21 mouse cellular contexts compared by ENCODE assay signal in the genomic region with DNA sequence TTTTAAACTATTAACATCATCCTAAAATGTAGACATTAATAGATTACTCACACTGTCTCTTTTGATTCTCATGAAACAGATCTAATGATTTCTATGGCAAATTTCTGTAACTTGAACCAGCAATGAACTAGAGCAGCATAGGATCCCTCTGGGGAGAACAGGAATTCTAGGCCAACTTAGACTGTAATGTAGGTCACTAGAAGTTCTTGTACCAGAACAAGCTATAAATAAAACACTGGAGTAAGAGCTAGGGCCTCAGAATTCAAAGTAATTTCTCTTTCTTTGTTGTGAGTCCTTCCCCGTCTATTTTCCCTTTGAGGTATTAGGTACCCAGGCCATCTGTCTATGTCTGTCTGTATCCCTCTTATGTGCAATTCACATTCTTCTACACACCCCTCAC.
DNase-seq lines count a peak whose midpoint lies in the region; ATAC-seq and TF ChIP-seq lines count a peak whose summit lies in the region.
"Had no signal": no experiment of that assay in that cellular context is flagged by ENCODE, and none has a peak within 500 bp of the region (broad histone marks: within the 10 kb centered on the region; RNA-seq: fewer than 3 reads in every experiment).

No protein-coding gene starts in this region.

- ATAC-seq in frontal cortex, adult (ENCODE audit: low TSS enrichment): peak; percentile 97
- ATAC-seq in hindbrain, postnatal 0 days: no peak
- no peak for ATAC-seq in hindbrain, embryonic 16.5 days
- no peak for ATAC-seq in megakaryocyte progenitor cell, adult 5-6 weeks (replicated peaks; ENCODE audit: poor library complexity)
- ATAC-seq: forebrain, embryonic 15.5 days had no signal

- H3K4me1 ChIP-seq in hindbrain, postnatal 0 days (ENCODE audit: insufficient read depth, low read length): no peaks in the 10 kb centered on the region
- H3K4me1 ChIP-seq in hindbrain, embryonic 16.5 days (ENCODE audit: control insufficient read depth, insufficient read depth, low read depth, low read length): no peaks in the 10 kb centered on the region
- H3K4me1 ChIP-seq: embryonic facial prominence, embryonic 12.5 days; forebrain, embryonic 15.5 days; heart, embryonic 13.5 days; hindbrain, embryonic 15.5 days had no signal

- H3K4me2 ChIP-seq in hindbrain, postnatal 0 days (ENCODE audit: low read depth, low read length): no peak overlapping the region
- H3K4me2 ChIP-seq in hindbrain, embryonic 16.5 days (ENCODE audit: low read length): no peak overlapping the region
- H3K4me2 ChIP-seq: embryonic facial prominence, embryonic 12.5 days; forebrain, embryonic 15.5 days; heart, embryonic 13.5 days; hindbrain, embryonic 15.5 days had no signal

- peak; percentile 3 for DNase-seq in cerebellum, adult 8-10 months
- DNase-seq in cerebellum, adult 11 months: no peak
- no peak for DNase-seq in frontal cortex, postnatal 25 days (ENCODE audit: low spot score in 2 of 2)
- peak; percentile 25 for DNase-seq in hindbrain, postnatal 0 days (ENCODE audit: low spot score)
- DNase-seq in brain, adult 2 months (ENCODE audit: low read depth, low spot score): peak; percentile 65
- DNase-seq: adrenal gland, adult 2 months; adrenal gland, postnatal 25 days; cerebellum, postnatal 36 days; gastrocnemius, adult 2 months; gastrocnemius, postnatal 36 days; heart, adult 11 months; heart, postnatal 36 days; kidney, adult 11 months; kidney, adult 9 months had no signal

- no peaks in the 10 kb centered on the region for H3K36me3 ChIP-seq in hindbrain, postnatal 0 days (ENCODE audit: insufficient read depth, low read length)
- H3K36me3 ChIP-seq in hindbrain, embryonic 16.5 days (ENCODE audit: control insufficient read depth, insufficient read depth, low read length): no peaks in the 10 kb centered on the region
- H3K36me3 ChIP-seq: embryonic facial prominence, embryonic 12.5 days; forebrain, embryonic 15.5 days; heart, embryonic 13.5 days; hindbrain, embryonic 15.5 days had no signal

- TF ChIP-seq CTCF in hindbrain, postnatal 0 days (IDR thresholded peaks at IDR 0.05; ENCODE audit: low read depth): no peak

- no peak overlapping the region for H3K4me3 ChIP-seq in hindbrain, postnatal 0 days (ENCODE audit: low read length)
- no peak overlapping the region for H3K4me3 ChIP-seq in hindbrain, embryonic 16.5 days (ENCODE audit: low read length)
- H3K4me3 ChIP-seq: embryonic facial prominence, embryonic 12.5 days; forebrain, embryonic 15.5 days; gastrocnemius, adult 2 months; heart, embryonic 13.5 days; hindbrain, embryonic 15.5 days had no signal

- no peaks in the 10 kb centered on the region for H3K9me3 ChIP-seq in hindbrain, postnatal 0 days (ENCODE audit: low read length)
- H3K9me3 ChIP-seq in hindbrain, embryonic 16.5 days (ENCODE audit: control insufficient read depth, low read length): no peaks in the 10 kb centered on the region
- H3K9me3 ChIP-seq: embryonic facial prominence, embryonic 12.5 days; forebrain, embryonic 15.5 days; heart, embryonic 13.5 days; hindbrain, embryonic 15.5 days had no signal

- H3K9ac ChIP-seq in hindbrain, postnatal 0 days (replicated peaks; ENCODE audit: low read length): no peak overlapping the region
- H3K9ac ChIP-seq in hindbrain, embryonic 16.5 days (ENCODE audit: low read depth, low read length): no peak overlapping the region
- H3K9ac ChIP-seq: embryonic facial prominence, embryonic 12.5 days; forebrain, embryonic 15.5 days; heart, embryonic 13.5 days; hindbrain, embryonic 15.5 days had no signal

- 50% methylated on average over 1 of the region's 1 CpGs for WGBS in hindbrain, postnatal 0 days
- 47% methylated on average over 1 of the region's 1 CpGs for WGBS in hindbrain, embryonic 16.5 days

- H3K27me3 ChIP-seq in hindbrain, postnatal 0 days (ENCODE audit: insufficient read depth, low read length): no peaks in the 10 kb centered on the region
- H3K27me3 ChIP-seq in hindbrain, embryonic 16.5 days (replicated peaks; ENCODE audit: control insufficient read depth, insufficient read depth, low read length): no peaks in the 10 kb centered on the region
- H3K27me3 ChIP-seq: embryonic facial prominence, embryonic 12.5 days; forebrain, embryonic 15.5 days; heart, embryonic 13.5 days; hindbrain, embryonic 15.5 days had no signal

- no peak overlapping the region for H3K27ac ChIP-seq in hindbrain, postnatal 0 days
- H3K27ac ChIP-seq in hindbrain, embryonic 16.5 days (ENCODE audit: low read depth, low read length): no peak overlapping the region
- H3K27ac ChIP-seq: embryonic facial prominence, embryonic 12.5 days; forebrain, embryonic 15.5 days; gastrocnemius, adult 2 months; heart, embryonic 13.5 days; hindbrain, embryonic 15.5 days had no signal

Comparison
In these comparisons a context has a peak if more than half of its experiments do, and no peak if none do; other contexts are left out.
1. DNase-seq: peak in cerebellum, adult 8-10 months (single experiment), hindbrain, postnatal 0 days (single experiment) and brain, adult 2 months (single experiment); none in cerebellum, adult 11 months (single experiment) and frontal cortex, postnatal 25 days (0 of 2).